Mouse (Mus musculus): ENCODE measurements around the gene Naa16. TPM values are rescaled to one million over a fixed set of nuclear protein-coding genes. Genes with fewer than 3 reads are reported as not detected.

The Naa16 gene
- polyA plus RNA-seq, 2 experiments = 9.1 to 24.2 TPM

GRCm38 (mm10) chr14:79397321-79398122 lies 6.9 kb upstream of the Naa16 start, which contains the start of gene Mtrf1:
Gene Mtrf1 (plus strand): TSS chr14:79397772.
- DNase-seq (ENCODE audit: low read depth in 3 of 3, low spot score in 3 of 3) = peak; percentile 52 to 66 (median 57)
- H3K4me1 ChIP-seq (replicated peaks; ENCODE audit: control insufficient read depth in 2 of 2, insufficient read depth in 2 of 2, low read length in 1 of 2) = peaks cover 3 to 6% of the 10 kb centered on the region in 2 experiments; a peak in 3 of 4 replicates
- no peaks in the 10 kb centered on the region for H3K9me3 ChIP-seq (ENCODE audit: control insufficient read depth, low read length)
- peak; percentile 82 for ATAC-seq (ENCODE audit: insufficient read depth)
- 19% methylated on average over 23 of the region's 23 CpGs for WGBS (ENCODE audit: insufficient replicate concordance)
- peak within 1 kb of the TSS; percentile 74 for H3K9ac ChIP-seq (replicated peaks)
- H3K36me3 ChIP-seq (replicated peaks; ENCODE audit: control insufficient read depth, insufficient read depth, low read depth) = no peaks in the 10 kb centered on the region
- peak within 1 kb of the TSS; percentile 74 for H3K27ac ChIP-seq
- H3K4me3 ChIP-seq (ENCODE audit: insufficient read depth in 1 of 2, low read depth in 2 of 2, low read length in 2 of 2) = peak within 1 kb of the TSS; percentile 68 to 99
- no peaks in the 10 kb centered on the region for H3K27me3 ChIP-seq (ENCODE audit: control insufficient read depth, insufficient read depth, low read length)
- H3K4me2 ChIP-seq (ENCODE audit: low read depth) = peak within 1 kb of the TSS; percentile 75
- TF ChIP-seq CTCF (IDR thresholded peaks at IDR 0.05; ENCODE audit: low read depth) = no peak
- TF ChIP-seq EP300 (IDR thresholded peaks at IDR 0.05; ENCODE audit: low read depth) = 0 out of 2 replicates have a peak, but pooled peaks have one; percentile 18

GRCm38 (mm10) chr14:79394564-79394963 lies 4.0 kb upstream of the Naa16 start:
- no peak for ATAC-seq (ENCODE audit: insufficient read depth)
- TF ChIP-seq CTCF (IDR thresholded peaks at IDR 0.05; ENCODE audit: low read depth) = peak; percentile 80
- TF ChIP-seq EP300 (IDR thresholded peaks at IDR 0.05; ENCODE audit: low read depth) = no peak
- Histone ChIP-seq H3K27me3 (ENCODE audit: control insufficient read depth, insufficient read depth, low read length) (no peaks in the 10 kb centered on the region), H3K4me2 (ENCODE audit: low read depth) (no peak overlapping the region), H3K27ac (no peak overlapping the region), H3K9me3 (ENCODE audit: control insufficient read depth, low read length) (no peaks in the 10 kb centered on the region), H3K4me3 (ENCODE audit: insufficient read depth in 1 of 2, low read depth in 2 of 2, low read length in 2 of 2) (no peak overlapping the region), H3K4me1 (replicated peaks; ENCODE audit: control insufficient read depth in 2 of 2, insufficient read depth in 2 of 2, low read length in 1 of 2) (peaks cover 10 to 12% of the 10 kb centered on the region in 2 experiments), H3K36me3 (replicated peaks; ENCODE audit: control insufficient read depth, insufficient read depth, low read depth) (no peaks in the 10 kb centered on the region), H3K9ac (replicated peaks) (no peak overlapping the region)
- DNase-seq (ENCODE audit: low read depth in 3 of 3, low spot score in 3 of 3) = peak; percentile 47 to 66 (median 49)

GRCm38 (mm10) chr14:79393289-79393688 lies 2.7 kb upstream of the Naa16 start:
- no peak for TF ChIP-seq EP300 (IDR thresholded peaks at IDR 0.05; ENCODE audit: low read depth)
- no peak for TF ChIP-seq CTCF (IDR thresholded peaks at IDR 0.05; ENCODE audit: low read depth)
- H3K36me3 ChIP-seq (replicated peaks; ENCODE audit: control insufficient read depth, insufficient read depth, low read depth) = no peaks in the 10 kb centered on the region
- ATAC-seq (ENCODE audit: insufficient read depth) = no peak
- WGBS (ENCODE audit: insufficient replicate concordance) = 16% methylated on average over 1 of the region's 1 CpGs
- H3K27me3 ChIP-seq (ENCODE audit: control insufficient read depth, insufficient read depth, low read length) = no peaks in the 10 kb centered on the region
- no peaks in the 10 kb centered on the region for H3K9me3 ChIP-seq (ENCODE audit: control insufficient read depth, low read length)
- no peak overlapping the region for H3K4me3 ChIP-seq (ENCODE audit: insufficient read depth in 1 of 2, low read depth in 2 of 2, low read length in 2 of 2)
- H3K9ac ChIP-seq (replicated peaks) = no peak overlapping the region
- peaks cover 14 to 15% of the 10 kb centered on the region in 2 experiments for H3K4me1 ChIP-seq (replicated peaks; ENCODE audit: control insufficient read depth in 2 of 2, insufficient read depth in 2 of 2, low read length in 1 of 2)
- H3K4me2 ChIP-seq (ENCODE audit: low read depth) = no peak overlapping the region
- no peak for DNase-seq (ENCODE audit: low read depth in 3 of 3, low spot score in 3 of 3)
- no peak overlapping the region for H3K27ac ChIP-seq

- H3K9me3 ChIP-seq (ENCODE audit: control insufficient read depth, low read length) = no peaks in the 10 kb centered on the region
- ATAC-seq (ENCODE audit: insufficient read depth) (no peak), DNase-seq (ENCODE audit: low read depth in 3 of 3, low spot score in 3 of 3) (peak in 2 of 3 experiments; percentile 16 to 24)
- peak overlapping the region; percentile 94 for H3K4me2 ChIP-seq (ENCODE audit: low read depth)
- H3K27ac ChIP-seq = peak overlapping the region; percentile 79
- peak overlapping the region; percentile 74 to 75 for H3K4me3 ChIP-seq (ENCODE audit: insufficient read depth in 1 of 2, low read depth in 2 of 2, low read length in 2 of 2)
- H3K36me3 ChIP-seq (replicated peaks; ENCODE audit: control insufficient read depth, insufficient read depth, low read depth) = peaks cover 8% of the 10 kb centered on the region
- peak overlapping the region; percentile 82 for H3K9ac ChIP-seq (replicated peaks)
- TF ChIP-seq CTCF (IDR thresholded peaks at IDR 0.05; ENCODE audit: low read depth) (no peak), EP300 (IDR thresholded peaks at IDR 0.05; ENCODE audit: low read depth) (no peak)
- H3K27me3 ChIP-seq (ENCODE audit: control insufficient read depth, insufficient read depth, low read length) = no peaks in the 10 kb centered on the region
- peaks cover 13 to 16% of the 10 kb centered on the region in 2 experiments for H3K4me1 ChIP-seq (replicated peaks; ENCODE audit: control insufficient read depth in 2 of 2, insufficient read depth in 2 of 2, low read length in 1 of 2)
- 2% methylated on average over 16 of the region's 16 CpGs for WGBS (ENCODE audit: insufficient replicate concordance)
Measured at GRCm38 (mm10) chr14:79389438-79390264, 927 bp downstream of the Naa16 start.

GRCm38 (mm10) chr14:79388304-79388703 lies 2.3 kb downstream of the Naa16 start:
- no peak for TF ChIP-seq CTCF (IDR thresholded peaks at IDR 0.05; ENCODE audit: low read depth)
- no peak for TF ChIP-seq EP300 (IDR thresholded peaks at IDR 0.05; ENCODE audit: low read depth)
- H3K4me1 ChIP-seq (replicated peaks; ENCODE audit: control insufficient read depth in 2 of 2, insufficient read depth in 2 of 2, low read length in 1 of 2) = peaks cover 13 to 17% of the 10 kb centered on the region in 2 experiments
- no peaks in the 10 kb centered on the region for H3K9me3 ChIP-seq (ENCODE audit: control insufficient read depth, low read length)
- H3K4me3 ChIP-seq (ENCODE audit: insufficient read depth in 1 of 2, low read depth in 2 of 2, low read length in 2 of 2) = no peak overlapping the region
- no peak overlapping the region for H3K27ac ChIP-seq
- WGBS (ENCODE audit: insufficient replicate concordance) = 85% methylated on average over 3 of the region's 3 CpGs
- no peak for DNase-seq (ENCODE audit: low read depth in 3 of 3, low spot score in 3 of 3)
- no peak overlapping the region for H3K9ac ChIP-seq (replicated peaks)
- H3K36me3 ChIP-seq (replicated peaks; ENCODE audit: control insufficient read depth, insufficient read depth, low read depth) = peaks cover 8% of the 10 kb centered on the region
- H3K27me3 ChIP-seq (ENCODE audit: control insufficient read depth, insufficient read depth, low read length) = no peaks in the 10 kb centered on the region
- H3K4me2 ChIP-seq (ENCODE audit: low read depth) = peak overlapping the region; percentile 94; the same call in 1 of the 2 replicates
- no peak for ATAC-seq (ENCODE audit: insufficient read depth)

Data from liver, embryonic 14.5 days (tissue).